Mouse (Mus musculus) kidney, postnatal 10 days (tissue): ENCODE data around the gene Nob1.

ENCODE experiments used
- DNase-seq: peaks from one replicate; pipeline ENCODE4 v3.0.0; 2021; ENCODE audit warnings: mixed read lengths

Nob1 gene

GRCm38 (mm10) chr8:107435962-107436831 lies 11.3 kb upstream of the Nob1 start, which contains the start of gene Wwp2:
TSS of gene Wwp2 (plus strand) at chr8:107436365.
- DNase-seq: peak; percentile 88

- DNase-seq: no peak
Measured at GRCm38 (mm10) chr8:107435421-107435961, 10.6 kb upstream of the Nob1 start.

GRCm38 (mm10) chr8:107430821-107431220 lies 6.0 kb upstream of the Nob1 start:
- DNase-seq: no peak

- no peak for DNase-seq
Measured at GRCm38 (mm10) chr8:107425230-107425597, 363 bp upstream of the Nob1 start.

GRCm38 (mm10) chr8:107424176-107424575 lies 675 bp downstream of the Nob1 start:
- DNase-seq: no peak

- DNase-seq: no peak
Measured at GRCm38 (mm10) chr8:107417001-107417400, 7.8 kb downstream of the Nob1 start.

GRCm38 (mm10) chr8:107413881-107414280 lies 11.0 kb downstream of the Nob1 start:
- no peak for DNase-seq

GRCm38 (mm10) chr8:107412552-107412951 lies 12.3 kb downstream of the Nob1 start:
- DNase-seq: no peak

- DNase-seq: peak; percentile 37
Measured at GRCm38 (mm10) chr8:107411391-107411790, 13.5 kb downstream of the Nob1 start.

GRCm38 (mm10) chr8:107405935-107406334 lies 18.9 kb downstream of the Nob1 start:
- DNase-seq: no peak

GRCm38 (mm10) chr8:107404057-107404456 lies 20.8 kb downstream of the Nob1 start:
- DNase-seq: no peak

- DNase-seq: peak; percentile 88
Measured at GRCm38 (mm10) chr8:107403038-107403781, 21.6 kb downstream of the Nob1 start, which contains the start of gene Nqo1. TSS of gene Nqo1 (minus strand) at chr8:107403206.

GRCm38 (mm10) chr8:107401866-107402265 lies 23.0 kb downstream of the Nob1 start:
- DNase-seq: no peak

- peak; percentile 13 for DNase-seq
Measured at GRCm38 (mm10) chr8:107399495-107399894, 25.4 kb downstream of the Nob1 start.

GRCm38 (mm10) chr8:107397665-107398064 lies 27.2 kb downstream of the Nob1 start:
- no peak for DNase-seq

GRCm38 (mm10) chr8:107396106-107396670 lies 28.7 kb downstream of the Nob1 start:
- no peak for DNase-seq

GRCm38 (mm10) chr8:107395397-107395796 lies 29.5 kb downstream of the Nob1 start:
- DNase-seq: no peak

GRCm38 (mm10) chr8:107391136-107391516 lies 33.7 kb downstream of the Nob1 start:
- no peak for DNase-seq

GRCm38 (mm10) chr8:107390476-107391135 lies 34.2 kb downstream of the Nob1 start:
- peak; percentile 47 for DNase-seq

GRCm38 (mm10) chr8:107389557-107389956 lies 35.3 kb downstream of the Nob1 start:
- DNase-seq: peak; percentile 82

GRCm38 (mm10) chr8:107387861-107388260 lies 37.0 kb downstream of the Nob1 start:
- peak; percentile 68 for DNase-seq

GRCm38 (mm10) chr8:107386642-107387041 lies 38.2 kb downstream of the Nob1 start:
- DNase-seq: peak; percentile 22

- DNase-seq: no peak
Measured at GRCm38 (mm10) chr8:107386171-107386570, 38.7 kb downstream of the Nob1 start.
